Mouse (Mus musculus): ENCODE results near the gene 1700024G13Rik.
"Not testable (repeated sequence)": the region's sequence is repeated elsewhere in the genome, so short reads cannot be mapped to it uniquely, and the experiment has no call there.

Gene 1700024G13Rik

DNA sequence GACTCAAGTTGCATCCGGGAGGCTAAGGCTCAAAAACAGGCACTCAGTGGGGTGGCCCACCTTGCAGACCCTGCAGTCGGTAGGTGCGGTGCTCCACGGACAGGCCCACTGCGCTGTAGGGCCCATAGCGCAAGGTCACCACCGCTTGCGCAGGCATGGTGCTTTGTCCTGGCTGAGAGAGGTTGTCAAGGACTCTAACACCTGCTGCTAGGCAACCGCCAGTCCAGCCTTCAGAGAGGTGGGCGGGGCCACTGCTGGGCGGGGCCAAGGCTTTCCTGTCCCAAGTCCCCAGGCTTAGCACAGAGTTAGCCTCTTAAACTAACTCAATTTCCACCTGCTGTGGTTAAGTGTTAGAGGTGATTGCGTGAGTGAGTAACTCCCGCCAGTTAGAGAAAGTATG is at the start of gene 1700024G13Rik:
Gene 1700024G13Rik (minus strand): TSS at position 196 of the 400 bp plus-strand sequence.
- no peak for ATAC-seq (ENCODE audit: low TSS enrichment)

DNA sequence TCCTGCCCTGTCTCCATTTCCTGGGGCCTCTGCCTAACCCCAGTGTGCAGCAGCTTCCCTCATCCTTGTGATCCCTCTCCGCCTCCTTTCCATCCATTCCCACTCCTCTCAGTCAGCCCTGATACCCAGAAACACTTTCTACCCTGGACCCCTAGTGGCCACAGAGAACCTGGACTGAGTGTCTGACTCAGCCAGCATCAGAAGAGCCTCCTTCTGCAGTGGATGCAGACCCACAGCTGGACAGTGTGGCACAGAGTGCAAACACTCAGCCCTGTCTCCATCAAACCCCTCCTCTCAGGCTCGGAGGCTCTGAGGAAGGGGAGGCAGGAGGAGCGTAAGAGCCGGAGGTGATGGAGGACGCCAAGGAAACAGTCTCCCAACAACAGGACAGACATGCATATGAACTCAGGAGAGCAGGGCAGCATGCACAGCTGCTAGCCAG is 49.2 kb upstream of the 1700024G13Rik start:
- ATAC-seq (ENCODE audit: low TSS enrichment): no peak

DNA sequence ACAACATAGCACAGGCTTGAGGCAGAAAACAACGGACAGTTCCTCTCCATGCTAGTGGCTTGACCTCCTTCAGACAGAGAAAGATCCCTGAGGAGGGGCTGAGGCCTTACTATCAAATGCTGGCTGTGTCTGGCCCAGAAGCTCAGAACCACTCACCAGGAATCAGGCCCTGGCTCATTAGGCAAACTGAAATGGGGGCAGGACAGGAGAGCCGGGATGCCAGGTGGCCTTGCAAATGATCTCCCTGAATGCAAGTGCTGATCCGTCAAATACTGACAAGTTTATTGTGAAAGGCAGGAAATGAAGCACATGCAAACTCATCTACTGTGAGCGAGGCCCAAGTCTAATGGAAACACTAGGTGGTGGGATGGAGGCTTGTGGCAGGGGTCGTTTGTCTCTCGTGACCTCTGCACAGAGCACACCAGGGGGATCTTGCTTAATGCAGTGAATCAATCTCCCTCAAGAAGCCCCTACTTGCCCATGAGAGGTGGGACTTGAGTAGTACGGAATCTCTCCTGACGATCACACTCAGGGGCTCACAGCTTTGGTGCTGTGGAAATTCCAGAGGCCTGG is 40.9 kb upstream of the 1700024G13Rik start:
- ATAC-seq (ENCODE audit: low TSS enrichment): no peak

DNA sequence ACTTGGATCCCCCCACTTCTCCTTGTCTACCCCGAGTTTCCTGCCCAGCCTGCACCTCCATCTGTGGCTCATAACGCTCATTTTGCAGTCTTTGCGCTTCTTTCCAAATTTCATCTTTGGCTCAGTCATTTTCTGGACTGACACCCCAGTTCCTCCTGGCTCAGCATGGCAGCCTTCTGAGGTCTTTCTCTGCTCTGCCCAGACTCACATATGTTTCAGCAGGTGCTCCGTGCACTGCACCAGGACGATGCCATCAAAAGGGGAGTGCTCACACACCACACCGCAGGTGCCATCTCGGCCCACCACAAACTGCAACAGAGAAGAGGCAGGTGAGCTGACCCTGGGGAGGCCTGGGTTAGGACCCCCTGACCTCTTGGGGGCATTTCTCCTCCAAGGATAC is 35.8 kb upstream of the 1700024G13Rik start:
- ATAC-seq (ENCODE audit: low TSS enrichment): no peak

- no peak for ATAC-seq (ENCODE audit: low TSS enrichment)
Observed at GRCm38 (mm10) chr14:32418747-32419146, 30.6 kb upstream of the 1700024G13Rik start.

- ATAC-seq (ENCODE audit: low TSS enrichment): peak; percentile 88
Observed at GRCm38 (mm10) chr14:32412075-32412474, 23.9 kb upstream of the 1700024G13Rik start.

GRCm38 (mm10) chr14:32410084-32410483 is 21.9 kb upstream of the 1700024G13Rik start:
- no peak for ATAC-seq (ENCODE audit: low TSS enrichment)

DNA sequence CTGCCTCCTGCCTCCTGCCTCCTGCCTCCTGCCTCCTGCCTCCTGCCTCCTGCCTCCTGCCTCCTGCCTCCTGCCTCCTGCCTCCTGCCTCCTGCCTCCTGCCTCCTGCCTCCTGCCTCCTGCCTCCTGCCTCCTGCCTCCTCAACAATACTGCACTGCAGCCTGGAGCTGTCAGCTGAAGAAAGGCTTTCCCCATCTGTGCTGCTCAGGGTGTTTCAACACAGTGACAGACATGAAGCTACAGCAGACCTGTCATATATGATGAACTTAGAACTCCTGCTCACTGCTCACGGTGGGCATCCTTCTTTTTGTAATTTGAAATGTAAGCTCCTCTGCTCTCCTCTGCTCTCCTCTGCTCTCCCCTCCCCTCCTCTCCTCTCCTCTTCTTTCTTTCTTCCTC is 17.2 kb upstream of the 1700024G13Rik start:
- ATAC-seq (ENCODE audit: low TSS enrichment): not testable (repeated sequence)

GRCm38 (mm10) chr14:32381619-32382018 is 6.6 kb downstream of the 1700024G13Rik start:
- no peak for ATAC-seq (ENCODE audit: low TSS enrichment)

GRCm38 (mm10) chr14:32381066-32381465 is 7.1 kb downstream of the 1700024G13Rik start:
- peak; percentile 50; the same call in 1 of the 2 replicates for ATAC-seq (ENCODE audit: low TSS enrichment)

- ATAC-seq (ENCODE audit: low TSS enrichment): no peak
Observed at GRCm38 (mm10) chr14:32380099-32380480, 8.1 kb downstream of the 1700024G13Rik start.

GRCm38 (mm10) chr14:32379395-32380098 is 8.6 kb downstream of the 1700024G13Rik start:
- ATAC-seq (ENCODE audit: low TSS enrichment): no peak

GRCm38 (mm10) chr14:32372510-32372909 is 15.7 kb downstream of the 1700024G13Rik start:
- no peak for ATAC-seq (ENCODE audit: low TSS enrichment)

GRCm38 (mm10) chr14:32369756-32370155 is 18.4 kb downstream of the 1700024G13Rik start:
- no peak for ATAC-seq (ENCODE audit: low TSS enrichment)

GRCm38 (mm10) chr14:32364359-32364758 is 23.8 kb downstream of the 1700024G13Rik start:
- ATAC-seq (ENCODE audit: low TSS enrichment): no peak

GRCm38 (mm10) chr14:32351181-32351920 is 36.8 kb downstream of the 1700024G13Rik start:
- ATAC-seq (ENCODE audit: low TSS enrichment): not testable (repeated sequence)

GRCm38 (mm10) chr14:32347307-32347706 is 40.9 kb downstream of the 1700024G13Rik start:
- ATAC-seq (ENCODE audit: low TSS enrichment): no peak

- no peak for ATAC-seq (ENCODE audit: low TSS enrichment)
Observed at GRCm38 (mm10) chr14:32344694-32345093, 43.5 kb downstream of the 1700024G13Rik start.

DNA sequence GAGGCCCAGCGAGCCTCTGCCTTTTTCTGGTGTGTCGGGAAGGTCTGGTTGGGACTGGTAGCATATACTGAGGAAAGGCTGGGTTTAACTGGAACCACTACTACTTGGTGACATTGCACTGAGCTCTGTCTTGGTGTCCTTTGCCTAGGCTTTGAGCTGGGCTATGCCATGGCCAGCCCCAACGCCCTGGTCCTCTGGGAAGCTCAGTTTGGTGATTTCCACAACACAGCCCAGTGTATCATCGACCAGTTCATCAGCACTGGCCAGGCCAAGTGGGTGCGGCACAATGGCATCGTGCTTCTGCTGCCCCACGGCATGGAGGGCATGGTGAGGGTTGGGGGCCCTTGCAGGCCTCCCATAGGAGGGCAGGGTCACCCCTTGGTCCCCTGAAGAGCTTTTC is 44.0 kb downstream of the 1700024G13Rik start:
- ATAC-seq (ENCODE audit: low TSS enrichment): no peak

DNA sequence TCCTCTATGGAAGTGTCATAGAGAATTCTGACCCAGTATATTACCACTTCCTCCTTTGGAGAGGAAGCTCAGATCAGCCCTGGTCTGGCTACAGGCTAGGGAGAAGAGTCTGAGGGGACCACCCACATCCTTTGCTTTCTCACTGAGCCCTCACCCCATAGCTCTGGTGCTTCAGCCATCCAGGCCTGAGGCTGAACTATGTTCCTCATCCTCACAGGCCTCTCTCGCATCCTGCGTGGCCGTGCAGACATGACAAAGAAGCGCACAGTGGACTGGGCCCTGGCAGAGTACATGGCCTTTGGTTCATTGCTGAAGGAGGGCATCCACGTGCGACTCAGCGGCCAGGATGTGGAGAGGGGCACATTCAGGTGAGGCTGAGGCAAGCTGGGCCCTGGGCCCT is 46.4 kb downstream of the 1700024G13Rik start:
- ATAC-seq (ENCODE audit: low TSS enrichment): no peak

DNA sequence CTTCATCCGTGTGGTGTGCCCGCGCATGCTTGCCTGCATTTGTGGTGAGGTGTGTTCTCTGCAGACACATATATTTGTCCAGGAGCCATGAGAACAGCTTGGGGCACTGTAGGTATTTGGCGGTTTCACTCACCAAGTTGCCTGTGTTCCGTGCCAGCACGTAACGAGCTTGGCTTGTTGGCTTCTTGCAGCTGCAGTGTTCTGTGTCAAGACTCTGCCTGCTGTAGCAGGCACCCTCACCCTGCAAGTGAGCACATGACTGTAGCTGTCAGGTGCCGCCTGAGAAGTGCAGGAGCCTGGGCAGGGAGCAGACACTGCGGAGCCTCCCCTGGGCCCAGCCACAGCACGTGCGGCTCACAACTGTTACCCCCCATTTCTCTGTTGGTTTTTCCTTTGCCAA is 51.6 kb downstream of the 1700024G13Rik start:
- ATAC-seq (ENCODE audit: low TSS enrichment): peak; percentile 47

GRCm38 (mm10) chr14:32336021-32336420 is 52.2 kb downstream of the 1700024G13Rik start:
- ATAC-seq (ENCODE audit: low TSS enrichment): no peak

Measured in frontal cortex, adult (tissue).